Mouse (Mus musculus) embryonic facial prominence, embryonic 13.5 days (tissue): Measurements from ENCODE around the gene Krt26. TPM values are rescaled to one million over a fixed set of nuclear protein-coding genes. Genes with fewer than 3 reads are reported as not detected.
A peak's percentile ranks its signal among the peaks of the same experiment; 100 is the strongest.

Experiments
- ATAC-seq: fragments of 200-750 bp; cut with Nextera tagmentation; 2 replicates; pipeline ENCODE4 v1.8.0; 2017; ENCODE audit warnings: low read depth; ENCODE audit not compliant: insufficient number of reproducible peaks, insufficient read depth, low FRiP score, low TSS enrichment
- H3K27ac ChIP-seq: fragments of 300-500 bp; sonication (generic); 2 replicates; pipeline ENCODE4 v1.5.1; 2015; ENCODE audit warnings: moderate library complexity, mild to moderate bottlenecking, inconsistent platforms
- H3K27me3 ChIP-seq: fragments of 300-500 bp; sonication (generic); 2 replicates; pipeline ENCODE4 v1.6.1; 2015; ENCODE audit warnings: mild to moderate bottlenecking, inconsistent platforms
- H3K36me3 ChIP-seq: fragments of 300-500 bp; sonication (generic); 2 replicates; pipeline ENCODE4 v1.6.1; 2015; ENCODE audit warnings: mild to moderate bottlenecking, inconsistent platforms
- H3K4me1 ChIP-seq: fragments of 300-500 bp; sonication (generic); 2 replicates; pipeline ENCODE4 v1.6.1; 2015; ENCODE audit warnings: inconsistent platforms
- H3K4me2 ChIP-seq: fragments of 300-500 bp; sonication (generic); 2 replicates; pipeline ENCODE4 v1.6.1; 2015; ENCODE audit warnings: moderate library complexity, mild to moderate bottlenecking, inconsistent platforms
- H3K4me3 ChIP-seq: fragments of 300-500 bp; sonication (generic); 2 replicates; pipeline ENCODE4 v1.5.1; 2015; ENCODE audit warnings: mild to moderate bottlenecking, inconsistent platforms
- H3K9ac ChIP-seq: fragments of 300-500 bp; sonication (generic); 2 replicates; pipeline ENCODE4 v1.6.1; 2015; ENCODE audit warnings: mild to moderate bottlenecking, inconsistent platforms
- H3K9me3 ChIP-seq: fragments of 300-500 bp; sonication (generic); 2 replicates; pipeline ENCODE4 v1.6.1; 2016; ENCODE audit warnings: inconsistent platforms
- WGBS: fragments of 180-500 bp; shearing (Covaris S2); methylation state at CpG from one replicate; pipeline ENCODE4 v1.1.7; 2015; ENCODE audit warnings: mixed read lengths; 5-methylcytosine and 5-hydroxymethylcytosine counted together
- polyA plus RNA-seq: library from polyadenylated mRNA; unstranded; fragments of >200 nt; fragmentation: Nextera tagmentation; extraction: Ambion mirVana; gene quantifications from 2 replicates; pipeline ENCODE4 v1.2.1, GENCODE M21; 2015

Gene Krt26
- polyA plus RNA-seq, 1 experiment from 2014 or later = not detected

DNA sequence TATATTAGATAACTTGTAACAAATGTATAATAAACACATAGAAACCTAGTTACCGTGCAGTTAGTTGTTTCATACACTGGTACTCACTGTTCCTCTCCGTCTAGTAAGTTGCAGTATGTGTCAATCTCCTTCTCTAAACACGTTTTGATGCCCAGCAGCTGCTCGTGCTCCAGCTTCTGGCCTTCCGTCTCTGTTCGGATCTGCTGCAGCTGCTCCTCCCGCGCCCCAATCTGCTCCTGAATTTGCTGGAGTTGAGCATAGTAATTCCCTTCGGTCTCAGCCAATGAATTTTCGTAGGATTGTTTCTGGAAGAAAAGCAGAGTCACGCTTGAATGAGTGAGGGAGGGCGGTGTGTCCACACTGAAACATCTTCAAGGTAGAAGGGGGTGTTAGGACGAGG is 4.3 kb downstream of the Krt26 start:
- Histone ChIP-seq H3K9ac (no peak overlapping the region), H3K4me3 (no peak overlapping the region), H3K4me1 (no peaks in the 10 kb centered on the region), H3K27me3 (no peaks in the 10 kb centered on the region), H3K36me3 (no peaks in the 10 kb centered on the region), H3K4me2 (no peak overlapping the region), H3K9me3 (no peaks in the 10 kb centered on the region), H3K27ac (no peak overlapping the region)
- WGBS = 70% methylated on average over 13 of the region's 13 CpGs
- no peak for ATAC-seq

DNA sequence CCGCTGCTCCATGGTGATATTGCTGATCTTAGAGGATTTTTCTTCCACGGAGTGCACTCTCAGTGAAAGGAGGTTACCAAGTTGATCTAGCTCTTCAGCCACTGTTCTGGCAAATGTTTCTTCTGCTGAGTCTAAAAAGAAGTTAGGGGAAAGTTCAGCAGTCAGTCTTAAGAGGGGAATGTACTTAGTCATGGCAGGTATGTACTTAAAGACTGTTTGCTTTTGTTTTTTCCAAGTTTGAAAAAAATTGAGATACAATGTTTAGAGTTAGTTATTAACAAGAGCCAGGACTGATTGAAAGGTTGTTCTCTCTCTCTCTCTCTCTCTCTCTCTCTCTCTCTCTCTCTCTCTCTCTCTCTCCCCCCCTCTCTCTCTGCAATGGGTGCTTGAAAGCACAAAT is 8.1 kb downstream of the Krt26 start:
- H3K4me2 ChIP-seq = no peak overlapping the region
- no peaks in the 10 kb centered on the region for H3K36me3 ChIP-seq
- no peak overlapping the region for H3K9ac ChIP-seq
- H3K4me3 ChIP-seq = no peak overlapping the region
- H3K9me3 ChIP-seq = no peaks in the 10 kb centered on the region
- ATAC-seq = no peak
- no peaks in the 10 kb centered on the region for H3K27me3 ChIP-seq
- 68% methylated on average over 2 of the region's 2 CpGs for WGBS
- H3K27ac ChIP-seq = no peak overlapping the region
- no peaks in the 10 kb centered on the region for H3K4me1 ChIP-seq

DNA sequence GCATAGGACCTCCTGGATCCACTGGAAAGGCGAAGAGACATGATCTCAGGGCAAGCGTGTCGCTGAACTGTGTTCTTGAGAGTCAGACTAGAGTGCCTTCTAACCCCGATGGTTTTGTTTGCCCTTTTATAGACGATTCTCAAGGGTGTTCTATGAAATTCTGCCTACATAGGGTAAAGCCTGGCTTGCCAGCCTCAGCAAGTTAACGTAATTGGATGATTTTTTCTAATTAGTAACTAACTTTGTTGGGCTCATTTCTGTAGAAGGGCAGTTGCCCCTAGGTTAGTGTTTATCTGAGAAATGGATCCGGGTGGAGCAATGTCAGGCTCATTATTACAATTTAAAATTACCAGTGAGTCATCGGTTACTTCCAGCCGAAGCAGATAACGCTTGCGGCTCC is 14.9 kb downstream of the Krt26 start, which contains the start of gene Krt25:
Gene Krt25 (minus strand): TSS at position 101 of the 400 bp plus-strand sequence.
- Histone ChIP-seq H3K4me3 (no peak within 1 kb of the TSS), H3K9ac (no peak within 1 kb of the TSS), H3K36me3 (no peaks in the 10 kb centered on the region), H3K4me1 (no peaks in the 10 kb centered on the region), H3K4me2 (no peak within 1 kb of the TSS), H3K27ac (no peak within 1 kb of the TSS), H3K27me3 (no peaks in the 10 kb centered on the region), H3K9me3 (no peaks in the 10 kb centered on the region)
- 86% methylated on average over 11 of the region's 11 CpGs for WGBS
- ATAC-seq = no peak

DNA sequence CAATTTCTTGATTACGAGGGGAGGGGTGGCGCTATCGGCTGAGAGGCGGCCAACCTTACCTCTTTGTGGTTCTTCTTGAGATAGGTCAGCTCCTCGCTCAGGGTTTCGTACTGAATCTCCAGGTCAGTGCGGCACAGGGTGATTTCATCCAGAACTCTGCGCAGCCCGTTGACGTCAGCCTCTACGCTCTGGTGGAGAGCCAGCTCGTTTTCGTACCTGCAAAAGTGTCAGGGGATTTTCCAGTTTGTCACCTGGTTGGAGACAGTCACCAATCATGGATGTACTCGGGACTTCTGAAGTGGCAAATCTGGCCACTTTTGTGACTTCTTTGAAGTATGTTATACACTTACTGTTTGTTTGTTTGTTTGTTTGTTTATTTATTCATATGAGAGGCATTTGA is 16.7 kb downstream of the Krt26 start:
- no peaks in the 10 kb centered on the region for H3K27me3 ChIP-seq
- WGBS = 87% methylated on average over 14 of the region's 14 CpGs
- no peak overlapping the region for H3K9ac ChIP-seq
- H3K27ac ChIP-seq = no peak overlapping the region
- no peaks in the 10 kb centered on the region for H3K36me3 ChIP-seq
- no peak overlapping the region for H3K4me3 ChIP-seq
- no peak overlapping the region for H3K4me2 ChIP-seq
- no peaks in the 10 kb centered on the region for H3K9me3 ChIP-seq
- H3K4me1 ChIP-seq = no peaks in the 10 kb centered on the region
- no peak for ATAC-seq

DNA sequence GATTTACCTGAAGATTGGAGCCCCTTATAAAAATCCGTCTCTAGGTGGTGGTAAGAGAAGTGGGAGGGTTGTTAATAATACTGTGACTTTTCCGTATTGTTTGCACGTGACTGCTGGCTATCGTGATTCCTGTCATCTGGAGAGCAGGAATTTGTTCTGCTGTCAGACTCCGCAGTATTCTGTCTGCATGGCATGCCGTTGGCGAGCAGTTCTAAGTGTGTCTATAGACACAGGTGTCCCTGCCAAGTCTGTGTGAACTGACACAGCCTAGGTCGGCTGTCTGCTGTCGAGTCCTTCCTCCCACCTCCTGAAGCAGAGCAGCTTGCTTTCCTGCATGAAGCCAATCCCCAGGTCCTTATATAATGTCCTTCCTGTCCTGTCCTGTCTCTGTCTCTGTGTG is 18.6 kb downstream of the Krt26 start:
- Histone ChIP-seq H3K27ac (no peak overlapping the region), H3K36me3 (no peaks in the 10 kb centered on the region), H3K4me2 (no peak overlapping the region), H3K27me3 (no peaks in the 10 kb centered on the region), H3K4me3 (no peak overlapping the region), H3K9ac (no peak overlapping the region), H3K9me3 (no peaks in the 10 kb centered on the region), H3K4me1 (no peaks in the 10 kb centered on the region)
- no peak for ATAC-seq
- 54% methylated on average over 9 of the region's 9 CpGs for WGBS

DNA sequence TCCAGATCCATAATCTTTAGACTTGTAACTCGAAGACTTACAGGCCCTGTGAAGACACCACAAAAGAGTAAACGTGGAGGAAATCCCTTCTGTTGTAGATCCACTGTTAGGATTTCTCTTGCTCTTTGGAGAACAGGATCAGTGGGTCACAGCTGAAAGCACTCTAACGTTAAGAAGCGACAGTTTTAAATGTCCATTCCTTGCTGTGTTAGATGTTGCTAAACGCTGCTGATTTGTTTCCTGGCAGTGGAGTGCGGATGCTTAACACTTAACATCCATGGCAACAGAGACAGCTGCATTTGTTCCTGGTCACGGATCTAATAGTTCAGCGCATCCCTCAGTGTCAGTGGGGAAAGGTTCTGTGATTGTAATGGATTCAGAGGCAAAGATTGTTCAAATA is 21.2 kb downstream of the Krt26 start:
- Histone ChIP-seq H3K4me2 (no peak overlapping the region), H3K36me3 (no peaks in the 10 kb centered on the region), H3K9me3 (no peaks in the 10 kb centered on the region), H3K27me3 (no peaks in the 10 kb centered on the region), H3K27ac (no peak overlapping the region), H3K9ac (no peak overlapping the region), H3K4me1 (no peaks in the 10 kb centered on the region), H3K4me3 (no peak overlapping the region)
- 66% methylated on average over 8 of the region's 8 CpGs for WGBS
- no peak for ATAC-seq

DNA sequence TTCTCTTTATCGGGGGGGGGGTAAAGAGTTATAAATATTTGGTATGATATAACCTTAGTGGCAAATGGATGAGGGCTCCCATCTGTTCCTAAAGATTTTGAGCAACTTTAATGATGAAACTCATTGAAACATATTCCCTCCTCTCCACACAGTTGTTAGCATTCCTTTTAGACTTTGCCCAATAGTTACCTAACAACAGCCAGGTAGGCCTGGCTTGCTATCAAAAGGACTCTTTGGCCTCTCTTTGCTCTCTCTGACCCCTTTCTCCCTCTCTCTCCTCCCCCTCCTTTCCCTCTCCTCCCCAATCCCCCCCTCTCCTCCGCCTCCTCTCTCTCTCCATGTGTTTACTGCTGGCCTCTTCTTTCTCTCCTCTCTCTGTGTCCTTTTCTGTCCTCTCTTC is 23.2 kb downstream of the Krt26 start:
- no peak overlapping the region for H3K9ac ChIP-seq
- no peaks in the 10 kb centered on the region for H3K27me3 ChIP-seq
- no peaks in the 10 kb centered on the region for H3K9me3 ChIP-seq
- no peak overlapping the region for H3K4me2 ChIP-seq
- no peak overlapping the region for H3K4me3 ChIP-seq
- no peak overlapping the region for H3K27ac ChIP-seq
- no peaks in the 10 kb centered on the region for H3K36me3 ChIP-seq
- 88% methylated on average over 2 of the region's 2 CpGs for WGBS
- no peaks in the 10 kb centered on the region for H3K4me1 ChIP-seq
- ATAC-seq = no peak

DNA sequence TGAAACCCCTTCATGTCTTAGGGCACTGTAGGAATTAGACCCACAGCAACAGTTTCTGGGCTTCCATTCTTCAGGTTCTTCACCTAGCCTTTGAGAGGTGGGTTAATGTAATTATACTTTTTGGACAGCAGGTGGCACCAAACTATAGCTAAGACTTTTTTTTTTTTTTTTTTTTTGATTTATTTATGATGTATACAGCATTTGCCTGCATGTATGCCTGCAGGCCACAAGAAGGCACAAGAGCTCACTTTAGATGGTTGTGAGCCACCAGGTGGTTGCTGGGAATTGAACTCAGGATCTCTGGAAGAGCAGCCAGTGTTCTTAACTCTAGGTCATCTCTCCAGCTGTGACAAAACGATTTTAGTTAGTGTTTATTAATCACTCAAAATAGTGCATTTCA is 26.9 kb downstream of the Krt26 start:
- no peaks in the 10 kb centered on the region for H3K36me3 ChIP-seq
- no peaks in the 10 kb centered on the region for H3K27me3 ChIP-seq
- H3K4me3 ChIP-seq = no peak overlapping the region
- H3K27ac ChIP-seq = no peak overlapping the region
- H3K4me1 ChIP-seq = no peaks in the 10 kb centered on the region
- no peak for ATAC-seq
- 90% methylated on average over 1 of the region's 1 CpGs for WGBS
- no peak overlapping the region for H3K4me2 ChIP-seq
- H3K9me3 ChIP-seq = no peaks in the 10 kb centered on the region
- H3K9ac ChIP-seq = no peak overlapping the region

DNA sequence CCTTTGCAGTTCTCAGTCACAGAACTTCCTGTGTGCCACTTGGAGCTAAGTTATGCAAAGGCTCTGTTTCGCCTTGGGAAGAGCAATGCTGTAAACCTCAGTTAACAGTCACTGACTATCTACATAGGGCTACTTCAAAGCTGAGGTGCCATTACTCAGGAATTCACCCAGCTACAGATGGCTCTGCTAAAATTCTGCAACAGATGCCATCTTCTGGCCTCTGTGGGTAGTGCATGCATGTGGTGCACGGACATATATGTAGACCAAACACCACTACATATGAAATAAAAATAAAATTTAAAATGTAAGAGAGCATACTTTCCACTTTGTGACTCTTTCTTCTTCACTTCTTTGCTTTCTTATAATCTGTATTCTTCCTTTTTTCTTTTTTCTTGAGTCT is 30.2 kb downstream of the Krt26 start:
- Histone ChIP-seq H3K36me3 (no peaks in the 10 kb centered on the region), H3K9me3 (no peaks in the 10 kb centered on the region), H3K4me2 (no peak overlapping the region), H3K9ac (no peak overlapping the region), H3K27me3 (no peaks in the 10 kb centered on the region), H3K4me1 (no peaks in the 10 kb centered on the region), H3K4me3 (no peak overlapping the region), H3K27ac (no peak overlapping the region)
- ATAC-seq = no peak
- WGBS = 29% methylated on average over 2 of the region's 2 CpGs

DNA sequence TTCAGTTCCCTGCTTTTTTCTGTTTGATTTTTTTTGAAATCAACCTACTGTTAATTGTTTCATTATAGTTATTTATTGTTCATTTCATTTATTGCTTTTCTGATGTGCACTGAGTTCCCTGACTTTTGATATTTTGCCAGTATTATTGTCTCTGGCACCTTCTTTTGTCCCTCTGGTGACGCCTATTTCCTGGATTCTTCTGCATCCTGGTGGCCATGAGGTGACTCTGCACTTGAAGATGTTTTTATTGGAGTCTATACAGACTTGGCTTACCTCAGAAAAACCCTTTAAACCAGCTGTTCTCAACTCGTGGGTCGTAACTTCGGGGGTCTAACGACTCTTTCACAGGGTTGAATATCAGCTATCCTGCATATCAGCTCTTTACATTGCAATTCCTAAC is 42.7 kb downstream of the Krt26 start:
- 68% methylated on average over 5 of the region's 5 CpGs for WGBS
- no peak for ATAC-seq

DNA sequence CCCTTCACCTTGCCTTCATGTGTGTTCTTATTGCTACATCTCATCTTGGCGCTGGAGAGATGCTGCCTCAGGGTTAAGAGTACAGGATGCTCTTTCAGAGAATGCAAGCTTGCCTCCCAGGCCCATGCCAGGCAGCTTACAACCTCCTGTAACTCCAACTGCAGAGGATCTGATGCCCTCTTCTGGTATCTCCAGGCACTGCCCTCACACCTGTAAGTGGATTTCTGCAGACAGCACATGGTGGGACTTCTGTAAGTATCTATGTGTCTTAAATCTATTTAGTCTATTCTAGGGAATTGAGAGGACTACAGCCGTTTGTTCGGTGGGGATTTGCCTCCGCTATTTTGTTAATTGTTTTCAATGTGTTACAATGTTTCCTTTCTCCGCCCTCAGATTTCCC is 44.9 kb downstream of the Krt26 start:
- H3K27ac ChIP-seq = no peak overlapping the region
- H3K4me2 ChIP-seq = no peak overlapping the region
- no peaks in the 10 kb centered on the region for H3K27me3 ChIP-seq
- H3K9ac ChIP-seq = no peak overlapping the region
- ATAC-seq = no peak
- H3K36me3 ChIP-seq = no peaks in the 10 kb centered on the region
- H3K4me3 ChIP-seq = no peak overlapping the region
- H3K9me3 ChIP-seq = no peaks in the 10 kb centered on the region
- 57% methylated on average over 5 of the region's 5 CpGs for WGBS
- no peaks in the 10 kb centered on the region for H3K4me1 ChIP-seq

More for the DNA sequence above, 42.7 kb downstream of the Krt26 start:
- Histone ChIP-seq H3K27me3 (no peaks in the 10 kb centered on the region), H3K9me3 (no peaks in the 10 kb centered on the region), H3K9ac (no peak overlapping the region), H3K4me3 (no peak overlapping the region), H3K4me2 (no peak overlapping the region), H3K36me3 (no peaks in the 10 kb centered on the region), H3K27ac (no peak overlapping the region), H3K4me1 (no peaks in the 10 kb centered on the region)

DNA sequence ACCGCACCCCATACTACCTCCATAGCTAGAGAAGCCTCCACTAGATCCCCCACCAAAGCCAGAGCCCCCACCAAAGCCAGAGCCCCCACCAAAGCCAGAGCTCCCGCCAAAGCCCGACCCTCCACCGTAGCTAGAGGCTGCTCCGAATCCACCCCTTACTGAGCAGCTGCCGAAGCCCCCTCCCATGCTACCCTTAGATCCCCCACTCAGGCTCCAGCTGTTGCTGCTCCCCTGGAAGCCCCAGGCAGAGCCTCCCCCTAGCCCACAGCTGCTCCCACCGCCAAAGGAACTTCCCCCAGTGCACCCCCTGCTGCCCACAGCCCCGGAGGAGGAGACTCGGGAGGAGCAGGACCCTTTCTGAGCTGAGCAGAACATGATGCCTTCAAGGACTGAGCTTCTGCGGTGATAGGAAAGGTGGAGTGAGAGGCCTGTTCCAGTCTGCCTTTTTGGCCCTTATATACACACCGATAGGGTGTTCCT is 52.9 kb downstream of the Krt26 start, which contains the start of gene Krt24:
Gene Krt24 (minus strand): TSS at position 430 of the 480 bp plus-strand sequence.
- Histone ChIP-seq H3K9ac (no peak within 1 kb of the TSS), H3K27ac (no peak within 1 kb of the TSS), H3K36me3 (no peaks in the 10 kb centered on the region), H3K9me3 (no peaks in the 10 kb centered on the region), H3K4me1 (peaks cover 10% of the 10 kb centered on the region), H3K4me2 (0 out of 2 replicates have a peak within 1 kb of the TSS, but pooled peaks have one; percentile 14), H3K27me3 (no peaks in the 10 kb centered on the region), H3K4me3 (no peak within 1 kb of the TSS)
- WGBS = 32% methylated on average over 11 of the region's 11 CpGs
- ATAC-seq = no peak

DNA sequence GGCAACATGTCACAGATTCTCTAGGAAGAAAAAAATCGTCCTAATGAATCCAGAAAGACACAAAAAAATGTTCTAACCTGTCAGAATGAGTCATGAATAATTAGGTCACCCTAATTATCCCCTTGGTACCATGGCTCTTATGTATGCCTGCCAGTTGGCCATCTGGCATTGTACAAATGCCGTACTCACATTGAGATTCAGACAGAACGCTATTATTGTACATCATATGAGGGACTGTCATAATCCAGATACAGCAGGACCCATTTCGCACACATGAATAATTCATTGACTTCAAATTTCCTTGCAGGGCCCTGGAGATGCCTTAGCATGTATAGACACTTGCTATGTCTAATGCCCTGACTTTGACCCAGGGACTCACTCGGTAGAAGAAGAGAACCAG is 53.8 kb downstream of the Krt26 start:
- Histone ChIP-seq H3K4me2 (no peak overlapping the region), H3K9ac (no peak overlapping the region), H3K27me3 (no peaks in the 10 kb centered on the region), H3K4me3 (no peak overlapping the region), H3K9me3 (no peaks in the 10 kb centered on the region), H3K36me3 (no peaks in the 10 kb centered on the region), H3K4me1 (peaks cover 10% of the 10 kb centered on the region), H3K27ac (no peak overlapping the region)
- 78% methylated on average over 5 of the region's 5 CpGs for WGBS
- no peak for ATAC-seq
